Mouse (Mus musculus): ENCODE data around the gene Gap43. TPM values are rescaled to one million over a fixed set of nuclear protein-coding genes. Genes with fewer than 3 reads are reported as not detected.
"Not testable (repeated sequence)": the region's sequence is repeated elsewhere in the genome, so short reads cannot be mapped to it uniquely, and the experiment has no call there.

Gap43 gene
- total RNA-seq, 2 experiments from 2014 or later = not detected

GRCm38 (mm10) chr16:42303461-42303860, 37.0 kb downstream of the Gap43 start:
- ATAC-seq (ENCODE audit: poor library complexity, severe bottlenecking) = no peak

DNA sequence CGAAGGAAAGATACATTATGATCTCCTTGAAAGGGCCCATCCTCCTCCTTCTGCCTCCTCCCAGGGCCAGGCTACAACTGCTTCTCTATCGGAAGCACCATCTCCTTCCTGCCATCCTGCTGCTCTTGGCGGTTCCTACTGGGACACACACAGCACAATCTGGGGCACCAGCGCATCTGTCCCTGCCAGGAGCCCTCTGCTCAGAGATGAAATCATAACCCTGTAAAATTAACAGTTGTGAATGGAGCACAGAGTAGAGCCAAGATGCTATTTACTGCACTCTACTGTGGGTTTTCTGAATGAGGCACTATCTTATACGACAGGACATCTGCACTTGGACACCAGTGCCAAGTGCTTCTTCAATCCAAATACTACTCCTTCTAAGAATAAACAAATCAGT, 46.0 kb downstream of the Gap43 start:
- no peak for ATAC-seq (ENCODE audit: poor library complexity, severe bottlenecking)

DNA sequence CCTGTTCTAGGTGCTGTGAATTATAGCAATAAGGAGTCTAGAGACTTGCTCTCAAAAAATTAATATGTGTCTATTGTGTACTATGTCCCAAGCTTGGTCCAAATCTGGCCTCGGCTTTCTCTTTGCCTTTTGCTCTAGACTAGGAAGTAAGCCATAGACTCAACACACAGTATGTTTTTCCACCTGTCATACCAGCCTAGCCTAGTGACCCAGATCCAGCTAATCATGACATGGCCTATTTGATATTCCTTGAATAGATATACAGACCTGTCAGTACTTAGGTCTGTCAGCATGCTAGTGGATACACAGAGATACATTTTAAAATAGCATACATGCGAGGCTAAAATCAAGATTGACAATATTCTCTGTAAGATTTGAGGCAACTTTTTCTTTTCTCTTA, 46.4 kb downstream of the Gap43 start:
- ATAC-seq (ENCODE audit: poor library complexity, severe bottlenecking) = no peak

DNA sequence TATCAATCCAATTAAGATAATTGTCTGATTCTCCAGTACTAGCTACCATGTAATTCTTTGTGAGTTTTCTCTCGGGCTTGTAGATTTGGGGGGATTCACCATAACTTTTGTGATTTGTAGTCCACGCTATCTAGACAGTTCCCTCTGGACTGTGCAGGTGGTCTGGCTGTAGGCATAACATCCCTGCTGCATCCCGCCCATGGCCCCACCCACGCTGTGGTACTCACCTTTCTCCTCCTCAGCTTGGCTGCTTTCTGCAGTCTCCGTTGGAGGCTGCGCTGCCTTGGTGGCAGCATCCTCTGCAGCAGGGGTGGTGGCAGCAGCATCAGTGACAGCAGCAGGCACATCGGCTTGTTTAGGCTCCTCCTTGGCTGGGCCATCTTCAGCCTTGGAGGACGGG, 48.9 kb downstream of the Gap43 start:
- no peak for ATAC-seq (ENCODE audit: poor library complexity, severe bottlenecking)

DNA sequence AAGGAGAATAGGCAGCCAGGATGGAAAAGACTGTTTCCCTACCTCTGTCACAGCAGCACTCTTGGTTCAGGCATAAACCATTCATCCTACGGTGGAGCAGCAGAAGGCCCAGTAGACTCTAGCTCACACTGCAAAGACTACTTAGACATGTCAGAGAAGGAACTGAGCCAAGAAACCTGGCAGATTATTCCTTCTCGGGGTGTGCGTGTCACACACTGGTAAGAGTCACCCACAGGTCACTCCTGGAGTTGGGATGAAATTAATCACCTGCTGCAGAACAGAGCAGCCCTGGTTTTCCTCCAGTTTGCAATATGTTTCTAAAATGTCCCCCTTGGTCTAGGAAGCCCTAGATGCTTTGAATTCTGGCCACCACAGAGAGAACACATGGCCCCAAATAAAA, 56.4 kb downstream of the Gap43 start:
- ATAC-seq (ENCODE audit: poor library complexity, severe bottlenecking) = no peak

DNA sequence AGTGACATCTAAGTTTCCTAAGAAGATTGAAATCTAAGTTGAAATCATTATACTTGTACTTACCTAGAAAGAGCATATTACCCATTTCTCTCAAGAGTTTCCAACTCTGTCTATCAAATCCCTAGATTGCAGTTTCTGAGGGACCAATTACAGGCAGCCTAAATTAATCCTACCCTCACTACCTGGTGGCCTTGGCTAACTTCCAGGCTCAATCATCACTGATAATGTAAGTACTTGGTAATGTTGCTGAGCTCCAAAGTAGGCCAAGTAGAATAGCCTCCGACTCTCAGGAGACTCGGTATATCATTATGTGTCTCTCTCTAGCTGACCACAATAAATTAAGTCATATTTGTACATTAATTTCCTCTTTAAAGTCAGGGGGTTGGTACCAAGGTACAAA, 62.7 kb downstream of the Gap43 start:
- ATAC-seq (ENCODE audit: poor library complexity, severe bottlenecking) = no peak

GRCm38 (mm10) chr16:42277268-42277667, 63.2 kb downstream of the Gap43 start:
- no peak for ATAC-seq (ENCODE audit: poor library complexity, severe bottlenecking)

DNA sequence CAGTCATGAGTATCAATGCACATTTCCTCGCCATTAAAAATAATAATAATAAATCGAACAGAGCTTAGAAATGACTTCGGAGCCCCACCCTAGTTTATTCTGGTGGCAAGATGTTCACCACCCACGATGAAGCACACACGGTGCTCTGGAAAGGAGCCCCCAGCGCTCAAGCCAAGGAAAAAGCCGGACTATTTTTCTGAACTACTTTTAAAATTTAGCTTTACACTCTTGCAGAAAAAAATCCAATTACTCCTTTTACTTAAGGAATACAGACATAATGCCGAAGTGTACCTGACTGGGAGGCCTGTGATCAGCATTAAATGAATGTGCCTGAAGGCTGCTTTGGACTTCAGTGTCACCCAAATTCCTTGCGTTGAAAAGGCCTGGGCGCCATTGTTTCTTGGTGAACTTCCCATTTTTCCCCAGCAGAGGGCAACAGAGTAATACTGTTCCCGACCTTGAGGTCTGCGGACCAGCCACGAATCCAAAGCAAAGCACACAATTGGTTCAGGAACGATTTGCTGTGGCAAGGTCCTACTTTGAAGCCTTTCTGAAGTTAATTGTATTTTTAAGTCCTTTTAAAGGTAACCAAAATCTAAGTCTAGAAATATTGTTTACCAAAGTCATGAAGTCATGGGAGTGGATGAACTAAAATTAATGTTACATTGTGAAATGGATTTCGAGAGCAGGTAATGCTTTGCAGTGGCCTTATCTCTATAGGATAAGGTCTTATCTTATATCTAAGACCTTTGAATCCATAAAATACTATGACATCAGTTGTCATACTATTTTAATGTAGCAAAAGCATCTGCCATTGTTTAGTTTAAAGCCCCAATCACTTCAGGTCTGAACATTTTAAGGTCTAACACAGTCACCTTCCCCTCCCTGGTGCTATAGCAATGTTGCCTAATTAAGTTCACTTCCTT, 64.0 kb downstream of the Gap43 start:
- ATAC-seq (ENCODE audit: poor library complexity, severe bottlenecking) = peak; percentile 87

- no peak for ATAC-seq (ENCODE audit: poor library complexity, severe bottlenecking)
These were observed 64.8 kb downstream of the Gap43 start for GRCm38 (mm10) chr16:42275518-42276215.

DNA sequence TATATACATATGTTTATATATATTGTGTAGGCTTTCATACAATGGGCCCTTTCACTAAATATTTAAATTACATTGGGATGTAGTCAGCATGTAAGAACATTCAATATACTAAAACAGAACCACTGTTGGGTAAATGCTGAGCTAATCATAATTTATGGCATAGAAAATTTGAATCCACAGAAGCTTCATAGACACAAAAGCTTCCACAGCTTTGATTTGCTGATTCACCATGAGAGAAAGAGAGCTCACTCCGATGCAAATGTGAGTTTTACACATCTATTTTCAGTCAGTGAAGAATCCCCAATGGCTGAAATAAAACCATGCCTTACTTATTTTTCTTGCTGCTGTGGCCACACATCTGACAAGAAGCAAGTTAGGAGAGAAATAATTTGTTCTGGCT, 69.2 kb downstream of the Gap43 start:
- ATAC-seq (ENCODE audit: poor library complexity, severe bottlenecking) = no peak

- no peak for ATAC-seq (ENCODE audit: poor library complexity, severe bottlenecking)
These were observed 70.9 kb downstream of the Gap43 start for GRCm38 (mm10) chr16:42269587-42269967.

GRCm38 (mm10) chr16:42268843-42269586, 71.4 kb downstream of the Gap43 start:
- ATAC-seq (ENCODE audit: poor library complexity, severe bottlenecking) = peak; percentile 59

- ATAC-seq (ENCODE audit: poor library complexity, severe bottlenecking) = peak; percentile 54
These were observed 75.3 kb downstream of the Gap43 start for GRCm38 (mm10) chr16:42265185-42265584.

GRCm38 (mm10) chr16:42262935-42263542, 77.4 kb downstream of the Gap43 start:
- no peak for ATAC-seq (ENCODE audit: poor library complexity, severe bottlenecking)

DNA sequence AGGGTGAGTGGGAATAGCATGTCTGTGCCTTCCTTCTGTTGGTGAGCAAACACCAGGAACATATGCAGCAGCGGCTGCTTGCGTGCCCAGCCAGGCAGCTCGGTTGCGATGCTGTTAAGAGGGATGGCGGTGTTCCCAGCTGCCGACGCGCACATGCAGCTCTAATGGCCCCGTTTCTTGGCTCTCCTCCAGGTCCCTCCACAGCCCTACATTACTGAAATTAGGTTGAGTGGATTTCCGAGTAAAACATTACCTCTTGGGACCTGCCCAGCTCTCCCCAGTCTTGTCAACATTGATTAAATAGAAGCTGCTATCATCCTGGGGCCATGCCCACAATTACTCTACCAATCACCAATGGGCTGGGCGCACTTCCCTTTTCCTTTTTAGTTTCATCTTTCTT, 84.8 kb downstream of the Gap43 start:
- no peak for ATAC-seq (ENCODE audit: poor library complexity, severe bottlenecking)

GRCm38 (mm10) chr16:42255222-42255621, 85.2 kb downstream of the Gap43 start:
- no peak for ATAC-seq (ENCODE audit: poor library complexity, severe bottlenecking)

- ATAC-seq (ENCODE audit: poor library complexity, severe bottlenecking) = no peak
These were observed 88.2 kb downstream of the Gap43 start for GRCm38 (mm10) chr16:42252252-42252651.

- ATAC-seq (ENCODE audit: poor library complexity, severe bottlenecking) = not testable (repeated sequence)
These were observed 96.3 kb downstream of the Gap43 start for GRCm38 (mm10) chr16:42244121-42244520.

GRCm38 (mm10) chr16:42231306-42231705, 109.1 kb downstream of the Gap43 start:
- no peak for ATAC-seq (ENCODE audit: poor library complexity, severe bottlenecking)

Measured in megakaryocyte, adult 5-6 weeks (primary cell).